Mouse (Mus musculus): ENCODE data around the gene Spag16. TPM values are rescaled to one million over a fixed set of nuclear protein-coding genes. Genes with fewer than 3 reads are reported as not detected.
"Not testable (repeated sequence)": the region's sequence is repeated elsewhere in the genome, so short reads cannot be mapped to it uniquely, and the experiment has no call there.

Gene Spag16
- polyA plus RNA-seq, 1 experiment from 2014 or later: 0.70 TPM

GRCm38 (mm10) chr1:69833476-69833875, 6.7 kb downstream of the Spag16 start:
- H3K36me3 ChIP-seq; H3K4me2 ChIP-seq (replicated peaks); H3K27me3 ChIP-seq; H3K4me1 ChIP-seq; H3K27ac ChIP-seq; H3K4me3 ChIP-seq; H3K9me3 ChIP-seq; H3K9ac ChIP-seq; ATAC-seq (ENCODE audit: low FRiP score, low read depth): not testable (repeated sequence)
- WGBS: 71% methylated on average over 4 of the region's 4 CpGs

GRCm38 (mm10) chr1:69853436-69853835, 26.7 kb downstream of the Spag16 start:
- Histone ChIP-seq H3K9me3 (no peaks in the 10 kb centered on the region), H3K4me3 (no peak overlapping the region), H3K4me1 (no peaks in the 10 kb centered on the region), H3K4me2 (replicated peaks) (no peak overlapping the region), H3K27me3 (no peaks in the 10 kb centered on the region), H3K9ac (no peak overlapping the region), H3K27ac (no peak overlapping the region), H3K36me3 (no peaks in the 10 kb centered on the region)
- no peak for ATAC-seq (ENCODE audit: low FRiP score, low read depth)
- WGBS: 67% methylated on average over 7 of the region's 7 CpGs

GRCm38 (mm10) chr1:69867776-69868175, 41.0 kb downstream of the Spag16 start:
- ATAC-seq (ENCODE audit: low FRiP score, low read depth): no peak
- H3K27ac ChIP-seq: no peak overlapping the region
- no peak overlapping the region for H3K4me3 ChIP-seq
- H3K4me2 ChIP-seq (replicated peaks): no peak overlapping the region
- H3K9me3 ChIP-seq: no peaks in the 10 kb centered on the region
- no peaks in the 10 kb centered on the region for H3K27me3 ChIP-seq
- 86% methylated on average over 4 of the region's 4 CpGs for WGBS
- H3K4me1 ChIP-seq: no peaks in the 10 kb centered on the region
- no peaks in the 10 kb centered on the region for H3K36me3 ChIP-seq
- no peak overlapping the region for H3K9ac ChIP-seq

- no peak overlapping the region for H3K9ac ChIP-seq
- no peaks in the 10 kb centered on the region for H3K27me3 ChIP-seq
- no peaks in the 10 kb centered on the region for H3K9me3 ChIP-seq
- H3K4me2 ChIP-seq (replicated peaks): no peak overlapping the region
- no peak overlapping the region for H3K4me3 ChIP-seq
- no peaks in the 10 kb centered on the region for H3K36me3 ChIP-seq
- no peaks in the 10 kb centered on the region for H3K4me1 ChIP-seq
- H3K27ac ChIP-seq: no peak overlapping the region
- no peak for ATAC-seq (ENCODE audit: low FRiP score, low read depth)
- WGBS: 43% methylated on average over 3 of the region's 3 CpGs
These were observed 129.8 kb downstream of the Spag16 start for GRCm38 (mm10) chr1:69956606-69957005.

GRCm38 (mm10) chr1:69996874-69997273, 170.1 kb downstream of the Spag16 start:
- Histone ChIP-seq H3K27ac (no peak overlapping the region), H3K9ac (no peak overlapping the region), H3K9me3 (no peaks in the 10 kb centered on the region), H3K4me1 (no peaks in the 10 kb centered on the region), H3K36me3 (no peaks in the 10 kb centered on the region), H3K27me3 (no peaks in the 10 kb centered on the region), H3K4me3 (no peak overlapping the region), H3K4me2 (replicated peaks) (no peak overlapping the region)
- no peak for ATAC-seq (ENCODE audit: low FRiP score, low read depth)

GRCm38 (mm10) chr1:70012991-70013390, 186.2 kb downstream of the Spag16 start:
- Histone ChIP-seq H3K4me3 (no peak overlapping the region), H3K4me2 (replicated peaks) (no peak overlapping the region), H3K36me3 (no peaks in the 10 kb centered on the region), H3K9me3 (no peaks in the 10 kb centered on the region), H3K27me3 (no peaks in the 10 kb centered on the region), H3K9ac (no peak overlapping the region), H3K4me1 (no peaks in the 10 kb centered on the region), H3K27ac (no peak overlapping the region)
- ATAC-seq (ENCODE audit: low FRiP score, low read depth): no peak
- WGBS: 84% methylated on average over 3 of the region's 3 CpGs

- Histone ChIP-seq H3K27me3 (no peaks in the 10 kb centered on the region), H3K4me2 (replicated peaks) (no peak overlapping the region), H3K4me3 (no peak overlapping the region), H3K9ac (no peak overlapping the region), H3K27ac (no peak overlapping the region), H3K9me3 (no peaks in the 10 kb centered on the region), H3K36me3 (no peaks in the 10 kb centered on the region), H3K4me1 (no peaks in the 10 kb centered on the region)
- 81% methylated on average over 3 of the region's 3 CpGs for WGBS
- ATAC-seq (ENCODE audit: low FRiP score, low read depth): no peak
These were observed 210.6 kb downstream of the Spag16 start for GRCm38 (mm10) chr1:70037384-70037783.

GRCm38 (mm10) chr1:70067404-70067803, 240.6 kb downstream of the Spag16 start:
- H3K9me3 ChIP-seq: no peaks in the 10 kb centered on the region
- H3K27me3 ChIP-seq: no peaks in the 10 kb centered on the region
- no peak overlapping the region for H3K27ac ChIP-seq
- ATAC-seq (ENCODE audit: low FRiP score, low read depth): no peak
- H3K4me3 ChIP-seq: no peak overlapping the region
- H3K36me3 ChIP-seq: no peaks in the 10 kb centered on the region
- H3K4me2 ChIP-seq (replicated peaks): no peak overlapping the region
- no peak overlapping the region for H3K9ac ChIP-seq
- no peaks in the 10 kb centered on the region for H3K4me1 ChIP-seq
- WGBS: 56% methylated on average over 1 of the region's 1 CpGs

- H3K4me3 ChIP-seq: no peak overlapping the region
- no peaks in the 10 kb centered on the region for H3K36me3 ChIP-seq
- H3K4me2 ChIP-seq (replicated peaks): no peak overlapping the region
- ATAC-seq (ENCODE audit: low FRiP score, low read depth): no peak
- H3K27me3 ChIP-seq: no peaks in the 10 kb centered on the region
- no peaks in the 10 kb centered on the region for H3K9me3 ChIP-seq
- WGBS: 74% methylated on average over 6 of the region's 6 CpGs
- H3K9ac ChIP-seq: no peak overlapping the region
- no peak overlapping the region for H3K27ac ChIP-seq
- no peaks in the 10 kb centered on the region for H3K4me1 ChIP-seq
These were observed 246.7 kb downstream of the Spag16 start for GRCm38 (mm10) chr1:70073440-70073839.

- no peak overlapping the region for H3K4me3 ChIP-seq
- no peak for ATAC-seq (ENCODE audit: low FRiP score, low read depth)
- H3K36me3 ChIP-seq: no peaks in the 10 kb centered on the region
- H3K4me2 ChIP-seq (replicated peaks): no peak overlapping the region
- H3K9me3 ChIP-seq: no peaks in the 10 kb centered on the region
- H3K27ac ChIP-seq: no peak overlapping the region
- H3K27me3 ChIP-seq: no peaks in the 10 kb centered on the region
- WGBS: 70% methylated on average over 6 of the region's 6 CpGs
- H3K4me1 ChIP-seq: no peaks in the 10 kb centered on the region
- no peak overlapping the region for H3K9ac ChIP-seq
These were observed 252.0 kb downstream of the Spag16 start for GRCm38 (mm10) chr1:70078806-70079205.

GRCm38 (mm10) chr1:70082208-70082878, 255.6 kb downstream of the Spag16 start:
- no peak overlapping the region for H3K4me2 ChIP-seq (replicated peaks)
- no peak overlapping the region for H3K4me3 ChIP-seq
- no peaks in the 10 kb centered on the region for H3K36me3 ChIP-seq
- 56% methylated on average over 7 of the region's 7 CpGs for WGBS
- no peak overlapping the region for H3K9ac ChIP-seq
- no peak for ATAC-seq (ENCODE audit: low FRiP score, low read depth)
- H3K9me3 ChIP-seq: no peaks in the 10 kb centered on the region
- H3K4me1 ChIP-seq: no peaks in the 10 kb centered on the region
- H3K27ac ChIP-seq: no peak overlapping the region
- no peaks in the 10 kb centered on the region for H3K27me3 ChIP-seq

GRCm38 (mm10) chr1:70104683-70105082, 277.9 kb downstream of the Spag16 start:
- H3K27ac ChIP-seq: no peak overlapping the region
- no peak overlapping the region for H3K4me2 ChIP-seq (replicated peaks)
- 84% methylated on average over 8 of the region's 8 CpGs for WGBS
- H3K36me3 ChIP-seq: no peaks in the 10 kb centered on the region
- H3K9me3 ChIP-seq: no peaks in the 10 kb centered on the region
- ATAC-seq (ENCODE audit: low FRiP score, low read depth): no peak
- H3K4me3 ChIP-seq: no peak overlapping the region
- no peak overlapping the region for H3K9ac ChIP-seq
- H3K27me3 ChIP-seq: no peaks in the 10 kb centered on the region
- H3K4me1 ChIP-seq: no peaks in the 10 kb centered on the region

- ATAC-seq (ENCODE audit: low FRiP score, low read depth): no peak
- no peak overlapping the region for H3K4me3 ChIP-seq
- no peaks in the 10 kb centered on the region for H3K36me3 ChIP-seq
- no peak overlapping the region for H3K4me2 ChIP-seq (replicated peaks)
- no peak overlapping the region for H3K9ac ChIP-seq
- WGBS: 73% methylated on average over 4 of the region's 4 CpGs
- H3K27ac ChIP-seq: no peak overlapping the region
- H3K27me3 ChIP-seq: no peaks in the 10 kb centered on the region
- H3K4me1 ChIP-seq: no peaks in the 10 kb centered on the region
- no peaks in the 10 kb centered on the region for H3K9me3 ChIP-seq
These were observed 289.6 kb downstream of the Spag16 start for GRCm38 (mm10) chr1:70116212-70116982.
